Mouse (Mus musculus): ENCODE data around the gene Sepsecs.

- TF ChIP-seq GATA1 (IDR thresholded peaks at IDR 0.05; ENCODE audit: low read length) (no peak), TAL1 (IDR thresholded peaks at IDR 0.05; ENCODE audit: low read length) (no peak)
Observed at GRCm38 (mm10) chr5:52680191-52680590, 10.7 kb upstream of the Sepsecs start.

All from erythroblast, embryonic 14.5 days (primary cell).